Mouse (Mus musculus) embryonic fibroblast, embryonic 13.5 days (primary cell): ENCODE data around the gene Cyfip2. TPM values are rescaled to one million over a fixed set of nuclear protein-coding genes. Genes with fewer than 3 reads are reported as not detected.
A peak's percentile ranks its signal among the peaks of the same experiment; 100 is the strongest.
"Not testable (repeated sequence)": the region's sequence is repeated elsewhere in the genome, so short reads cannot be mapped to it uniquely, and the experiment has no call there.

Experiments
- H3K27ac ChIP-seq: 2 replicates; pipeline ENCODE4 v1.5.1; 2012; ENCODE audit warnings: low read length, control low read depth, inconsistent platforms; ENCODE audit not compliant: insufficient read depth
- H3K4me1 ChIP-seq: 2 replicates; pipeline ENCODE4 v1.6.1; 2011; ENCODE audit warnings: low read length; ENCODE audit not compliant: control insufficient read depth, insufficient read depth
- H3K4me3 ChIP-seq: 2 replicates; pipeline ENCODE4 v1.5.1; 2011; ENCODE audit warnings: mild to moderate bottlenecking, control low read depth, low read length; ENCODE audit not compliant: insufficient read depth
- CTCF ChIP-seq: IDR thresholded peaks from 2 replicates; pipeline ENCODE4 v1.5.1; 2011; ENCODE audit warnings: mild to moderate bottlenecking, control low read depth, low read length, moderate library complexity, borderline replicate concordance; ENCODE audit not compliant: insufficient read depth
- POLR2A ChIP-seq: IDR thresholded peaks from 2 replicates; pipeline ENCODE4 v1.6.1; 2011; ENCODE audit warnings: low read depth, mild to moderate bottlenecking, control low read depth, low read length, moderate library complexity
- polyA plus RNA-seq: library from polyadenylated mRNA; stranded (reverse); fragments of >200 nt; gene quantifications from 2 replicates; pipeline ENCODE4 v1.2.4, GENCODE M21; 2011; ENCODE audit warnings: low read depth; ENCODE audit not compliant: missing spikeins, insufficient read length

Gene Cyfip2
- polyA plus RNA-seq, 1 experiment: 1.0 TPM

DNA sequence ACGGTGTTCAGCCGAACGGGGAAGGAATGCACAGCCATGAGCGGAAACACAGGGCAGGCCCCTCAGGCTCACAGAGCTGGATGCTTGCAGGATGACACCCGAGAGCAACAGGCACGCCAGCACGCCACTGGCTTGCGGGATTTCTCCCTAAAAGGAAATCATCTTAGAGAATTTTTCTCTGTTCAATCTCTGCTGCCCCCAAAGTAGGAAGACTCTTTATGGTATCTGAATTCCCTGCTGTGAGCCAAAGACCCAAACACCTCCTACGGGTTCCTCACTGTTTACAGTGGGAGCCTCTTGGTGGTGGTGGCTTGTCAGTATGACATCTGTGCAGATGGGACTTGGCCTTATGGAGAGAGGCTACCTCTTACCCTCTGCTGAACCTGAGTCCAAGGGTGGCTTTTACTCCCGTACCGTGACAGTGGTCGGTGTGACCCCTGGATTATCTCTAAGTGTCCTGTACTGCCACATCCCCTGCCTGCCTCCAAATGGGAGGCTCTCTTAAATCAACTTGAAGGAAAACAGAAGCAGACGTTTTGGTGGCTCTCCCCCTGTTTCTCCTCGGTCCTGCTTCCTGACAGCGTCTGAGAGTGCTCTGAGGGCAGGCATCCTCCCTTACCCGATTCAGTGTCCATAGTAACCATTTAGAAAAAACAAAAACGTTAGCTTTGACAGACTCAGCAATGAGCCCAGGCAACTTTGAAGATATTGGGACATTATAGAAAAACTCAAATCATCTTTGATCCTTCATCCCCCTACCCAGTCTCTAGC lies 106.8 kb downstream of the Cyfip2 start:
- TF ChIP-seq CTCF: no peak
- peak; percentile 23; the same call in 1 of the 2 replicates for TF ChIP-seq POLR2A
- H3K4me1 ChIP-seq: peaks cover 12% of the 10 kb centered on the region; the same call in 1 of the 2 replicates
- H3K4me3 ChIP-seq: no peak overlapping the region
- peak overlapping the region; percentile 83 for H3K27ac ChIP-seq

DNA sequence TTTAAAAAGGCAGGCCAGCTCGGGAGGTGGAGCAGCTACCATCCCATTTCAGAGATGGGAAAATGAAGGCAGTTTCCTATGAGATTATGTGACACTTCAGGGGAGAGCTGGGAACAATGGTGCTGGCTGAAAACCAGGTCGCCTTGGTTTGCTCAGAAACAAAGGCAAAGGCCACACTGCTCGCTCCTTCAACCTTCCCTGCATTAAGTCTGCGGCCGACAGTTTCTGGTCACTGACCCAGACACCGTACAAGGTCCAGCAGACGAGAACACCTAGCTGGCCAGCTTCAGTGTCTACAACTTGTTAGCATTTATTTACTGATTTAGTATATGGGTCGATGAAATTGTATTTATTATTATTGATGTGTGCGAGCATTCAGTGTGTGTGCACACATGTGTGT lies 107.8 kb downstream of the Cyfip2 start:
- peak overlapping the region; percentile 83 for H3K27ac ChIP-seq

DNA sequence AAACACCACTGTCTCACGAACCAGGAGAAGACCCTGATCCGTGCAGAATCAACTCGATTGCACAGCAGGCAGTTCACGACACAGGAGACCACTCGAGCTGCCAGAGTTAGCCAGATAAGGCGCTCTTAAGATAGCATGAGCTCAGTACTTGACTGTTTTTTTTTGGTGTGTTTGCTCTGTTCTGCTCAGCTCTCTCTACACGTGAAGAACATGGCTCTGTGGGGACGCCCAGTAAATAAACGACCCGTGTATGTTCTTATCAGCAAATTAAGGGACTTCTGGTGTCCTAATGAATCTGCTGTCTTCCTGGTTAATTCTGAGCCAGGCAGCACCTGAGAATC lies 110.1 kb downstream of the Cyfip2 start:
- no peak for TF ChIP-seq POLR2A
- Histone ChIP-seq H3K4me3 (no peak overlapping the region), H3K27ac (no peak overlapping the region), H3K4me1 (peaks cover 6% of the 10 kb centered on the region; the same call in 1 of the 2 replicates)

More for the DNA sequence above, 107.8 kb downstream of the Cyfip2 start:
- TF ChIP-seq POLR2A (no peak), CTCF (no peak)
- Histone ChIP-seq H3K4me1 (peaks cover 7% of the 10 kb centered on the region; the same call in 1 of the 2 replicates), H3K4me3 (no peak overlapping the region)

DNA sequence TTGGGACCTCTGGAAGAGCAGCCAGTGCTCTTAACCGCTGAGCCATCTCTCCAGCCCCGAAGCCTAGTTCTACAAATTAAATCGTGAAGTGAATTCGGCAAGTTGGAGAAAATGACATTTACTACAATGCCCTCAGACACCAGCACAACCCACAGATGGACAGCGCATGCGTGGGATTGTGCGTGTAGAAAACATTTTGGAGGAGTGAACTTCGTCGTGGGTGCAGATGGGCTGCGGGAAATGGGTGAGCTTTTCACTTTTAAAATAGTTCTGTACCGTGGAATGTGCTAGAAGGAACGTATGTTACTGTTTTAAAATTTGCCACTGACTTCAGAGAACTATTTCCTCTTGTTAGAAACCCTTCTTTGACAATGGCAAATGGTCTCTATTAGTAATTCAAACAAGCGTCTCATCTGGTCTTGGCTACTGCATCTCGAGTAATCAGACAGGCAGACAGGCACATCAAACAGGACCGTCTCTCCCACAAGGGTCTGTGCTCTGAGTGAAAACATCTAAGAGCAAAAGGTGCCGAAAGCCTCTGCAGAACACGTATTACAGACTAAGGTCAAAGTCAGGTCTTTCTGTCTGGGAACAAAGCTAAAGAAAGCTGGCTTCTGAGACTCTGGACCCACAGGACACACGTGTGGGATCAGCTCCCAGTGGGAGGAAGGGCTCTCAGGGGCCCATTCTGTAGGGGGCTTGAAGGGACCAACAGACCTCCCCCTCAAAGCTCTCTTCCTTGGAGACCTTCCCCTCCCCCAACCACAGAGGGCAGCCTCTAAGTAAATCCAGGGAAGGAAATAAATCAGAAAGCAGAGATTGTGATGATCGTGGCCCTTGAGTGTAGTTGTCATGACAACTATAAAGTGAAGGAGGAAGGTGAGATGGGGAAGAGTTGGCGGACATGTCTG lies 110.8 kb downstream of the Cyfip2 start:
- TF ChIP-seq CTCF (no peak), POLR2A (no peak)
- H3K27ac ChIP-seq: peak overlapping the region; percentile 32; the same call in 1 of the 2 replicates
- H3K4me1 ChIP-seq: peaks cover 6% of the 10 kb centered on the region; the same call in 1 of the 2 replicates
- no peak overlapping the region for H3K4me3 ChIP-seq

DNA sequence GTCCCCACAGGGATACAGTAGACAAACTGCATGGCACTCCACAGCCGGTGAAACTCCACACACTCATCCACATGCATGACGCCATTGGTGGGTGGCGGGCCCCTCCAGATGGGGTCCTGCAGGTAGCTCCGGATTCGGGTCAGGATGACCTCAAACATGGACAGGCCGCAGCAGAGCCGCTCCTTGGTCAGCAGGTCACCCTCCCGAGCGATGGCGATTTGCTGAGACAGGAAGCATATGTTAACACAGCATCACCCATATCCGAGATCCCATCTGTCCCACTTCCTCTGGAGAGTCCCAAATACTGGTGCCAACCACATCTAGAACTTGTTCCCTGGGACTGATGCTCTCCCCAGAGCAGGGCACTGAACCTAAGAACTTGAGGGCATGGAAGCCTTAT lies 112.0 kb downstream of the Cyfip2 start:
- no peak overlapping the region for H3K4me3 ChIP-seq
- TF ChIP-seq POLR2A: no peak
- no peak for TF ChIP-seq CTCF
- H3K4me1 ChIP-seq: peaks cover 2% of the 10 kb centered on the region; the same call in 1 of the 2 replicates
- no peak overlapping the region for H3K27ac ChIP-seq

DNA sequence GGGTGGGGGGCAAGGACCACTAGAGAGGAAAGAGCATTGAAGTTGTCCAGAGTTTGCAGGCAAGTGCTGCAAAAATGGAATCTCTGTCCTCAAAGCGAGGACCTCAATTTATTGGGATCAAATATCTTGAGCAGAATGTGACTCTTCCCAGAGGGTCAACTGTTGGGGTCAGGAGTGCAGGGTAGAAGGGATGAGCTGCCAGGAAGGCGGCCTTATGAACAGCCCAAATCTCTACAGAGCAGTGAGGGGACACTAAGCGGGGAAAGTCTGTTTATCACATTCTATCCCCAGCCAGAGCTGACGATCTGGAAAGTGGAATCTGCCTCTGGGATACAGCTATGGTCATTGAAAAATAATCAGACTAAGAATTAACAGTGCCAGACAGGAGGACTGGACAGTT lies 118.5 kb downstream of the Cyfip2 start:
- Histone ChIP-seq H3K27ac (no peak overlapping the region), H3K4me3 (no peak overlapping the region), H3K4me1 (no peaks in the 10 kb centered on the region)
- TF ChIP-seq POLR2A: no peak
- TF ChIP-seq CTCF: no peak

DNA sequence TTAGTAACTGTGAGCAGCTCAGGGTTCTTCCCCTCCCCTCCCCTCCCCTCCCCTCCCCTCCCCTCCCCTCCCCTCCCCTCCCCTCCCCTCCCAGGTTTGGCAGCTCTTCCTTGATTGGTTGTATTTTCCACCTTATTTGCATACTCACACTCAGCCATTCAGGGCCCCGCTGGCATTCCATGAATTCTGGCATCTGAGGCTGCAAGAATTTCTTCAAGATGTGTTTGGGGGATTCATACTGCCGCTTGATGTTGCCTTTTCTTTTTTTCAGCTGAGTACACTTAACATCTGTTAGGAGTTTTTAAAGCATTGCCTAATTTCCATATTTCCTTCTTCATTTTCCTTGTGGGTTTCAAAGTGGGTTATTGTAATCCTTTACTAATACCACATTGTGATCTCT lies 124.4 kb downstream of the Cyfip2 start:
- Histone ChIP-seq H3K4me1 (no peaks in the 10 kb centered on the region), H3K27ac (no peak overlapping the region), H3K4me3 (no peak overlapping the region)
- TF ChIP-seq CTCF (no peak), POLR2A (no peak)

DNA sequence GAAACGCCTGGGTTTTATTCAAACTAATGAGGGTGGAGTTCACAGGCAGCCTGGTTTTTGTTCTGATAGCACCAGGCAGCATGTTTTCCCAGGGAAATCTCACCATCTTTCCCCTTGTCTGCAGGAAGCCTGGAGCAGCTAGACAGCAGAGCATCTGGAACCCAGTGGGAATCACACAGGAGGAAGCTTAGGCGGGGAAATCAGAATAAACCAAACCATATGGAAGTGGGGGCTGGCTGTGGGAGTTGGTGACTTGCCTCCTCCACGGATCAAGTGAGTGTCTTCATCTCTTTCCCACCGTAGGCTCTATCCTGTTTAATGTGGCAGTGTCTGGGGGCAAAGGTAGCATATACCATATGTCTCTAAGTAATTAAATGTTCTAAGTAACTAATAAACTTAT lies 127.2 kb downstream of the Cyfip2 start:
- Histone ChIP-seq H3K4me1 (no peaks in the 10 kb centered on the region), H3K4me3 (no peak overlapping the region), H3K27ac (no peak overlapping the region)
- TF ChIP-seq POLR2A: no peak
- no peak for TF ChIP-seq CTCF

DNA sequence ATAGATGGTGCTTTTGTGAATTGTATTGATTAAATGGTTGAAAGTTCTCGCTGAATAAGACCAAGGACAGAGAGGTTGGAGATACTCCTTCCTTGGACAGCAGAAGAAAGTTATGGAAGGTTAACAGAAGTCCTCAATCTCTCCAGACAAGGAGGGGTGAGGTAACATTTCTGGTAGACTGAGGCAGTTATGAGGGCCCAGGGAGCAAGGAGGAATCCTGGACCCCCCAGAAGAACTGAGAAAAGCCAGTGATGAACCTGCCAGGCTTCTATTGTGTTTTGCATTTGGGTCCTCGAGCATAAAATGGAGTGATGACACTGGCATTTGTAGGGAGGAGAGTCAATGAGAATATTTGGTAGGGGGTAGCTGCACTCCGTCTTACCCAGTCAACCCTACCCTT lies 127.7 kb downstream of the Cyfip2 start:
- H3K4me3 ChIP-seq: no peak overlapping the region
- TF ChIP-seq CTCF: no peak
- no peaks in the 10 kb centered on the region for H3K4me1 ChIP-seq
- no peak overlapping the region for H3K27ac ChIP-seq

DNA sequence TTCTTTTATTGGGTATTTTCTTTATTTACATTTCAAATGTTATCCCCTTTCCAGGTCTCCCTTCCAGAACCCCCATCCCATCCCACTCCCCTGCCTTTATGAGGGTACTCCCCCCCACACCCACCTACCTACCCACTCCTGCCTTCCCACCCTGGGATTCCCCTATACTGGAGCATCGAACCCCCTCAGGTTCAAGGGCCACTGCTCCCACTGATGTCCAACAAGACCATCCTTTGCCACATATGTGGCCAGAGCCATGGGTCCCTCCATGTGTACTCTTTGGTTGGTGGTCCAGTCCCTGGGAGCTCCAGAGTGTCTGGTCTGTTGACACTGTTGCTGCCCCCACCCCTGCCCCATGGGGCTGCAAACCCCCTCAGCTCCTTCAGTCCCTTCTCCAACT lies 130.6 kb downstream of the Cyfip2 start:
- H3K4me1 ChIP-seq, H3K4me3 ChIP-seq, H3K27ac ChIP-seq: not testable (repeated sequence)
